Mouse (Mus musculus) heart, embryonic 12.5 days (tissue): ENCODE results near the gene Abhd4. TPM values are rescaled to one million over a fixed set of nuclear protein-coding genes. Genes with fewer than 3 reads are reported as not detected.

Experiments used
- ATAC-seq: fragments of 200-750 bp; cut with Nextera tagmentation; 2 replicates; pipeline ENCODE4 v1.8.0; 2017; ENCODE audit warnings: moderate TSS enrichment, moderate library complexity; ENCODE audit not compliant: insufficient number of reproducible peaks, low FRiP score
- H3K27ac ChIP-seq: fragments of 300-500 bp; sonication (generic); 2 replicates; pipeline ENCODE4 v1.5.1; 2016; ENCODE audit warnings: mild to moderate bottlenecking, moderate library complexity; ENCODE audit not compliant: poor library complexity, severe bottlenecking
- H3K27me3 ChIP-seq: fragments of 300-500 bp; sonication (generic); replicated peaks from 2 replicates; pipeline ENCODE4 v1.6.1; 2016; ENCODE audit warnings: mild to moderate bottlenecking, moderate library complexity
- H3K36me3 ChIP-seq: fragments of 300-500 bp; sonication (generic); 2 replicates; pipeline ENCODE4 v1.6.1; 2016; ENCODE audit warnings: mild to moderate bottlenecking, moderate library complexity
- H3K4me1 ChIP-seq: fragments of 300-500 bp; sonication (generic); replicated peaks from 2 replicates; pipeline ENCODE4 v1.6.1; 2016; ENCODE audit warnings: mild to moderate bottlenecking
- H3K4me2 ChIP-seq: fragments of 300-500 bp; sonication (generic); 2 replicates; pipeline ENCODE4 v1.6.1; 2016; ENCODE audit warnings: mild to moderate bottlenecking, moderate library complexity
- H3K4me3 ChIP-seq: fragments of 300-500 bp; sonication (generic); 2 replicates; pipeline ENCODE4 v1.5.1; 2016; ENCODE audit warnings: mild to moderate bottlenecking
- H3K9ac ChIP-seq: fragments of 300-500 bp; sonication (generic); 2 replicates; pipeline ENCODE4 v1.6.1; 2016; ENCODE audit warnings: mild to moderate bottlenecking, moderate library complexity
- H3K9me3 ChIP-seq: fragments of 300-500 bp; sonication (generic); replicated peaks from 2 replicates; pipeline ENCODE4 v1.6.1; 2016; ENCODE audit warnings: mild to moderate bottlenecking, moderate library complexity
- WGBS: fragments of 180-500 bp; shearing (Covaris S2); methylation state at CpG from one replicate; pipeline ENCODE4 v1.1.7; 2016; 5-methylcytosine and 5-hydroxymethylcytosine counted together
- polyA plus RNA-seq: library from polyadenylated mRNA; unstranded; fragments of >200 nt; fragmentation: Nextera tagmentation; extraction: Ambion mirVana; gene quantifications from 2 replicates; pipeline ENCODE4 v1.2.1, GENCODE M21; 2016

The Abhd4 gene
- polyA plus RNA-seq, 1 experiment from 2014 or later: 87.6 TPM

GRCm38 (mm10) chr14:54230638-54231150 lies 23.3 kb upstream of the Abhd4 start:
- Histone ChIP-seq H3K4me2 (no peak overlapping the region), H3K4me3 (no peak overlapping the region), H3K27ac (no peak overlapping the region), H3K4me1 (peaks cover 72% of the 10 kb centered on the region), H3K27me3 (no peaks in the 10 kb centered on the region), H3K9me3 (no peaks in the 10 kb centered on the region), H3K36me3 (peaks cover 10% of the 10 kb centered on the region), H3K9ac (no peak overlapping the region)
- no peak for ATAC-seq
- WGBS: 73% methylated on average over 14 of the region's 14 CpGs

DNA sequence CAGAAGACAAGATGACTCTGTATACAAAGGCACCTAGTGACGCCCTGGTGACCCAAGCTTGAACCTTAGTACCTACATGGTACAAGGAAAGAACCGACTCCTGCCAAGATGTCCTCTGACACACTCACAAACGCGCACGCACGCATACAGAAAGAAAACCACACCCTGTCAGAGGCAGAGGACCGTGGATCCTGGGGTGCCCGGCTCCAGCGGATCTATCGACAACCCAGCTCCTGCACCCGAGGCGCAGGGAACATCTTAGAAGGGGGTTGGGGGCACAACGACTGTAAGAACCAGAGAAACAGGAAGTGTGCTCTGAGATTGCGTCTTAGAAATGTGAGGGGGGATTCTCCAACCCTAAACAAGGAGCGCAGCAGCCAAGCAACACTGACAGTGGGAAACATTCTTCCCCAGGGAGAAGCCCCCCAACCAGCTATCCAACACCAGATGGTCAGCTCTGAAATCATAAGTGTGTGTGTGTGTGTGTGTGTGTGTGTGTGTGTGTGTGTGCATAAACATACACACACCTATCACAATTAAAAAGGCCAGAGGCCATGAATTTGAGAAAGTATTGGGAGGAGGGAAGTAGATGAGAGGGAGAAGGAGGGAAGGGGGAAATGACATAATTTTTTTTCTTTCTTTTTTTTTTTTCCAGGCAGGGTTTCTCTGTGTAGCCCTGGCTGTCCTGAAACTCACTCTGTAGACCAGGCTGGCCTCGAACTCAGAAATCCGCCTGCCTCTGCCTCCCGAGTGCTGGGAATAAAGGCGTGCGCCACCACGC lies 22.6 kb upstream of the Abhd4 start:
- WGBS: 64% methylated on average over 21 of the region's 21 CpGs
- H3K4me1 ChIP-seq: peaks cover 73% of the 10 kb centered on the region
- ATAC-seq: no peak
- no peak overlapping the region for H3K4me2 ChIP-seq
- H3K36me3 ChIP-seq: peaks cover 11% of the 10 kb centered on the region
- peak overlapping the region; percentile 28; the same call in 1 of the 2 replicates for H3K9ac ChIP-seq
- no peak overlapping the region for H3K27ac ChIP-seq
- H3K4me3 ChIP-seq: no peak overlapping the region
- H3K9me3 ChIP-seq: no peaks in the 10 kb centered on the region
- no peaks in the 10 kb centered on the region for H3K27me3 ChIP-seq

DNA sequence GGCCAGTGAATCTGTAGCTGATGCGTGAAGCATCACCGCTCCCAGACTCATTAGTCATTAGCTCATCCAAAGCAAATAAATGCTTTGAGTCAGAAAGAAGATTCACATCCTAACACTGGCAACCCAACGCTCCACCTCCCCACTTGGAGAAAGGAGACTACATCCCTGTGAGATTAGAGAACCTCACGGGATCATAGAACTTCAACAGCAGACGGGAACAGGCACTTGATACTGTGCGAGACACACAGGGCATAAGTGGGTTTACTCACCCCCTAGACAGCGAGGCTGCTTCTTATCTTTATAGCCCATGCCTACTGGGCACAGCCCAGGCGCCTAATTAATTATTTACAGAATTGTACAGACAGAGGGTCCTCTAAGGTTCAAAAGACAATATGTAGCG lies 21.8 kb upstream of the Abhd4 start:
- H3K9ac ChIP-seq: no peak overlapping the region
- H3K36me3 ChIP-seq: peaks cover 12% of the 10 kb centered on the region
- no peak overlapping the region; the same call in 1 of the 2 replicates for H3K27ac ChIP-seq
- no peak overlapping the region for H3K4me2 ChIP-seq
- H3K9me3 ChIP-seq: no peaks in the 10 kb centered on the region
- H3K4me1 ChIP-seq: peaks cover 68% of the 10 kb centered on the region
- no peaks in the 10 kb centered on the region for H3K27me3 ChIP-seq
- ATAC-seq: no peak
- 53% methylated on average over 9 of the region's 9 CpGs for WGBS
- H3K4me3 ChIP-seq: no peak overlapping the region

DNA sequence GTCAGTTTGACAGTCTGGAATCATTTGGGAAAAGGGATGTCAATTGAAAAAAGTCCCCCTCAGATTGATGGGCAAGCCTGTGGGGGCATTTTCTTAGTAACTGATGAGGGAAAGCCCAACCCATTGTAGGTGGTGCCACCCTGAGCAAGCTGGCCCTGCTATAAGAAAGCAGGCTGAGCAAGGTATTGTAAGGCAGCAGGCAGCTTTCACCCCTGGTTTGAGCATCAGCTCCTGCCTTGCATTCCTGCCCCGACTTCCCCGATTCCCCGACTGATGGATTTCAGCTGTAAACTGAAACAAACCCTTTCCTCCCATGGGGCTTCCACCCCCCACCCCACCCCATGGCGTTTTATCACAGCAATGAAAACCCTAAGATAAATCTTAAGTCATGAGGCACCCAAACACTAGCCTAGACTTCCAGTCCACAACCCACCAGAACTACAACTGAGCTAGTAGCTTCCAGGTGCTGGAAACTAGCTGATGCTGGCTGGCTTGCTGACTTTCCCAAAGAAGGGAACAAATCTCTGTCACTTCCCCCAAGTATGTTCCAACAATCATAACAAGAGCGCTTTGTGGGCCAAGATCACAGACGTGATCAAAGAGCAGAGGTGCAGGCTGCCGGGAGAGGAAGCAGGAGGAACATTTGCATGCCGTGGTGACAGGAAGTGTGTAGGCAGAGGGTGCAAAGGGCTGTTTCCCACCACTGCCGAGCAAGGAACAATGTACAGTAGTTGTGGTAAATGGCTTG lies 21.0 kb upstream of the Abhd4 start:
- 19% methylated on average over 9 of the region's 9 CpGs for whole genome bisulfite sequencing
- no peak overlapping the region for H3K4me3 ChIP-seq

GRCm38 (mm10) chr14:54233559-54234143 lies 20.3 kb upstream of the Abhd4 start:
- no peak for ATAC-seq
- no peaks in the 10 kb centered on the region for H3K27me3 ChIP-seq
- H3K4me3 ChIP-seq: no peak overlapping the region
- H3K27ac ChIP-seq: peak overlapping the region; percentile 78
- H3K4me2 ChIP-seq: peak overlapping the region; percentile 35
- H3K4me1 ChIP-seq: peaks cover 56% of the 10 kb centered on the region
- WGBS: 67% methylated on average over 16 of the region's 16 CpGs
- H3K36me3 ChIP-seq: peaks cover 20% of the 10 kb centered on the region
- no peaks in the 10 kb centered on the region for H3K9me3 ChIP-seq
- H3K9ac ChIP-seq: peak overlapping the region; percentile 41; the same call in 1 of the 2 replicates

More for the DNA sequence above, 21.0 kb upstream of the Abhd4 start:
- H3K9me3 ChIP-seq: no peaks in the 10 kb centered on the region
- H3K9ac ChIP-seq: peak overlapping the region; percentile 41; the same call in 1 of the 2 replicates
- peak overlapping the region; percentile 35 for H3K4me2 ChIP-seq
- H3K27me3 ChIP-seq: no peaks in the 10 kb centered on the region
- peak overlapping the region; percentile 78 for H3K27ac ChIP-seq
- no peak; the same call in 1 of the 2 replicates for ATAC-seq
- peaks cover 15% of the 10 kb centered on the region for H3K36me3 ChIP-seq
- peaks cover 61% of the 10 kb centered on the region for H3K4me1 ChIP-seq

GRCm38 (mm10) chr14:54234231-54235040 lies 19.6 kb upstream of the Abhd4 start:
- ATAC-seq: peak; percentile 30; the same call in 1 of the 2 replicates
- H3K9me3 ChIP-seq: no peaks in the 10 kb centered on the region
- WGBS: 61% methylated on average over 20 of the region's 20 CpGs
- H3K4me3 ChIP-seq: no peak overlapping the region
- peak overlapping the region; percentile 78 for H3K27ac ChIP-seq
- H3K36me3 ChIP-seq: peaks cover 22% of the 10 kb centered on the region
- peaks cover 49% of the 10 kb centered on the region for H3K4me1 ChIP-seq
- H3K4me2 ChIP-seq: no peak overlapping the region
- H3K9ac ChIP-seq: peak overlapping the region; percentile 35; the same call in 1 of the 2 replicates
- H3K27me3 ChIP-seq: no peaks in the 10 kb centered on the region

DNA sequence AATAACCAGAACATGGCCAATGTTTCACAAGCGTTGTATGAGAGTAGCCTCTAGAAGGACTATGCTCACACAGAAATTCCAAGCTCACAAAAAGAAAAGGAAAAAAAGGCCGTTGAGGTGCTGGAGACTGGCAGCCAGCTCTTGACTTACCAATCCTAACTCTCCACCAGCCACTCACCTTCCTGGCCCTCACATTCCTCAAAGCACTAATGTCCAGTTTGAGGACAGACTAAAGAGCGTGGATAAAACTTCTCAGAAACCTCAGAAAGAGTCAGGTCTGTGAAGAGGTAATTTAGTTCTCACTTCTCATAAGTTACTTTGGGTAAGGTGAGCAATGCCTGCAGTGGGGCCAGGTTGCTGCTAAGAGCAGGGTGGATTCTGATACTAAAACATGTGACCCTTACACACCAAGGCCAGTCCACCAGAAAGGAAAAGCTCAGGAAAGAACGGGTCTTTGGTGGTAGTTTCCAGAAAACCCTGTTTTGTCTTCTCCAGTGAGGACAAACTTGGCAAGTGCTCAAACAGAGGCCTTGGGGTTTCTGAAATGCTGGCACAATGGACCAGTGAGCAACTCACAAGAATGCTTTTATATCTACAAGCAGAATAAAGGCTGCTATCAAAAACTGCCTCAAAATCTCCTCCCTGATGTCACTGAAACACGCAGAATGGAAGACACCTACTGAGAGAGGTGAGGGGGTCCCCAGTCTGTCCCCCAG lies 18.0 kb upstream of the Abhd4 start:
- H3K9ac ChIP-seq: no peak overlapping the region
- WGBS: 79% methylated on average over 5 of the region's 5 CpGs
- H3K27me3 ChIP-seq: no peaks in the 10 kb centered on the region
- no peaks in the 10 kb centered on the region for H3K9me3 ChIP-seq
- peaks cover 52% of the 10 kb centered on the region for H3K4me1 ChIP-seq
- no peak overlapping the region for H3K4me2 ChIP-seq
- ATAC-seq: no peak
- H3K27ac ChIP-seq: no peak overlapping the region
- H3K36me3 ChIP-seq: peaks cover 30% of the 10 kb centered on the region
- H3K4me3 ChIP-seq: no peak overlapping the region

DNA sequence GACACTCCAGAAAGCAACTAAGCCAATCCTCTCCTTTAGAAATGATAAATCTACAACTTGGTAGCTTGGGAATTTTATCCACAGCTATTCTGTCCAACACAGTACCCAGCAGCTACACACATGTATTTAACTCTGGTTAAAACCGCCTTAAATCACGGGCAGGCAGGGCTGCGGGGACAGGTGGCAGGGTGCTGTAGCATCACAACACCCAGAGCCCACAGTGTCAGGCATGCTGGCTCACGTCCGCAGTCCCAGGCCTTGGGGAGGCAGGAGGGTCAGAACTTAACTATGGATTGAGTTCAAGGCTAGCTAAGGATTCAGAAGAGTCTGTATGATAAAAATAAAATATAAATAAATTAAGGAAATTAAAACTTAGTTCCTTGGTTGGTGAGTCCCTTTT lies 17.1 kb upstream of the Abhd4 start:
- H3K27ac ChIP-seq: no peak overlapping the region
- ATAC-seq: no peak
- 90% methylated on average over 5 of the region's 5 CpGs for WGBS

GRCm38 (mm10) chr14:54239002-54239736 lies 14.8 kb upstream of the Abhd4 start:
- peak; percentile 29; the same call in 1 of the 2 replicates for ATAC-seq

More for the DNA sequence above, 17.1 kb upstream of the Abhd4 start:
- Histone ChIP-seq H3K9ac (no peak overlapping the region), H3K9me3 (no peaks in the 10 kb centered on the region; the same call in 1 of the 2 replicates), H3K27me3 (no peaks in the 10 kb centered on the region), H3K36me3 (peaks cover 39% of the 10 kb centered on the region), H3K4me2 (no peak overlapping the region), H3K4me3 (no peak overlapping the region), H3K4me1 (peaks cover 47% of the 10 kb centered on the region)

More at GRCm38 (mm10) chr14:54239002-54239736, 14.8 kb upstream of the Abhd4 start:
- no peak overlapping the region for H3K4me2 ChIP-seq
- H3K9ac ChIP-seq: no peak overlapping the region
- no peaks in the 10 kb centered on the region for H3K27me3 ChIP-seq
- peaks cover 32% of the 10 kb centered on the region for H3K4me1 ChIP-seq
- H3K9me3 ChIP-seq: no peaks in the 10 kb centered on the region; the same call in 1 of the 2 replicates
- peaks cover 57% of the 10 kb centered on the region for H3K36me3 ChIP-seq
- H3K27ac ChIP-seq: no peak overlapping the region
- 18% methylated on average over 7 of the region's 7 CpGs for WGBS
- no peak overlapping the region for H3K4me3 ChIP-seq
